Mouse (Mus musculus) kidney, adult 2 months (tissue): ENCODE results near the gene Nol4l. TPM values are rescaled to one million over a fixed set of nuclear protein-coding genes. Genes with fewer than 3 reads are reported as not detected.

ENCODE experiments used
- DNase-seq: peaks from one replicate; pipeline ENCODE4 v3.0.0; 2021
- H3K27ac ChIP-seq: fragments of 200-500 bp; 2 replicates; pipeline ENCODE4 v1.5.1; 2012; ENCODE audit warnings: low read depth, low read length, control low read depth, inconsistent platforms; ENCODE audit not compliant: insufficient read depth
- H3K27me3 ChIP-seq: fragments of 200-500 bp; replicated peaks from 2 replicates; pipeline ENCODE4 v1.6.1; 2012; ENCODE audit warnings: mild to moderate bottlenecking, moderate library complexity, low read length, inconsistent platforms; ENCODE audit not compliant: control insufficient read depth, insufficient read depth
- H3K36me3 ChIP-seq: fragments of 200-500 bp; 2 replicates; pipeline ENCODE4 v1.6.1; 2012; ENCODE audit warnings: mild to moderate bottlenecking, moderate library complexity, low read length, inconsistent platforms; ENCODE audit not compliant: control insufficient read depth, insufficient read depth
- H3K4me1 ChIP-seq: fragments of 200-500 bp; 2 replicates; pipeline ENCODE4 v1.6.1; 2011; ENCODE audit warnings: low read length; ENCODE audit not compliant: control insufficient read depth, insufficient read depth
- H3K4me3 ChIP-seq: fragments of 200-500 bp; 2 replicates; pipeline ENCODE4 v1.5.1; 2011; ENCODE audit warnings: mild to moderate bottlenecking, low read depth, low read length, control low read depth; ENCODE audit not compliant: insufficient read depth
- CTCF ChIP-seq: fragments of 200-500 bp; conservative IDR thresholded peaks from 2 replicates; pipeline ENCODE4 v1.5.1; 2011; ENCODE audit warnings: low read depth, mild to moderate bottlenecking, control low read depth, low read length, moderate library complexity, mixed read lengths; ENCODE audit not compliant: insufficient read depth, insufficient read length
- POLR2A ChIP-seq: fragments of 200-500 bp; IDR thresholded peaks from one replicate; pipeline ENCODE4 v1.6.1; 2011; ENCODE audit warnings: low read depth, low read length, control low read depth
- WGBS: fragments of 180-500 bp; shearing (Covaris S2); methylation state at CpG from one replicate; pipeline ENCODE4 v1.1.7; 2018; 5-methylcytosine and 5-hydroxymethylcytosine counted together
- polyA plus RNA-seq: library from polyadenylated mRNA; depleted of rRNA; stranded (reverse); fragments of >200 nt; gene quantifications from 2 replicates; pipeline ENCODE4 v1.2.3, GENCODE M21; 2012

Nol4l gene
- polyA plus RNA-seq, 1 experiment: 11.9 TPM

GRCm38 (mm10) chr2:153447719-153448118, 82.1 kb downstream of the Nol4l start:
- DNase-seq: no peak
- TF ChIP-seq POLR2A (no peak), CTCF (no peak)
- H3K4me3 ChIP-seq: no peak overlapping the region
- no peaks in the 10 kb centered on the region for H3K27me3 ChIP-seq
- H3K4me1 ChIP-seq: no peaks in the 10 kb centered on the region
- no peaks in the 10 kb centered on the region for H3K36me3 ChIP-seq
- H3K27ac ChIP-seq: no peak overlapping the region
- 86% methylated on average over 3 of the region's 3 CpGs for WGBS

- no peak for DNase-seq
- 29% methylated on average over 4 of the region's 4 CpGs for WGBS
- Histone ChIP-seq H3K27ac (no peak overlapping the region), H3K4me3 (no peak overlapping the region), H3K4me1 (peaks cover 4% of the 10 kb centered on the region; the same call in 1 of the 2 replicates), H3K36me3 (no peaks in the 10 kb centered on the region), H3K27me3 (no peaks in the 10 kb centered on the region)
- TF ChIP-seq POLR2A: no peak
- TF ChIP-seq CTCF: no peak
Measured at GRCm38 (mm10) chr2:153446476-153446875, 83.3 kb downstream of the Nol4l start.

GRCm38 (mm10) chr2:153446017-153446408, 83.8 kb downstream of the Nol4l start:
- TF ChIP-seq POLR2A: no peak
- 0 out of 2 replicates have a peak, but pooled peaks have one; percentile 25 for TF ChIP-seq CTCF
- peak; percentile 80 for DNase-seq
- H3K27ac ChIP-seq: no peak overlapping the region
- no peaks in the 10 kb centered on the region for H3K36me3 ChIP-seq
- H3K4me1 ChIP-seq: peaks cover 7% of the 10 kb centered on the region
- H3K27me3 ChIP-seq: no peaks in the 10 kb centered on the region
- WGBS: under 1% methylated on average over 8 of the region's 8 CpGs
- peak overlapping the region; percentile 94 for H3K4me3 ChIP-seq

DNA sequence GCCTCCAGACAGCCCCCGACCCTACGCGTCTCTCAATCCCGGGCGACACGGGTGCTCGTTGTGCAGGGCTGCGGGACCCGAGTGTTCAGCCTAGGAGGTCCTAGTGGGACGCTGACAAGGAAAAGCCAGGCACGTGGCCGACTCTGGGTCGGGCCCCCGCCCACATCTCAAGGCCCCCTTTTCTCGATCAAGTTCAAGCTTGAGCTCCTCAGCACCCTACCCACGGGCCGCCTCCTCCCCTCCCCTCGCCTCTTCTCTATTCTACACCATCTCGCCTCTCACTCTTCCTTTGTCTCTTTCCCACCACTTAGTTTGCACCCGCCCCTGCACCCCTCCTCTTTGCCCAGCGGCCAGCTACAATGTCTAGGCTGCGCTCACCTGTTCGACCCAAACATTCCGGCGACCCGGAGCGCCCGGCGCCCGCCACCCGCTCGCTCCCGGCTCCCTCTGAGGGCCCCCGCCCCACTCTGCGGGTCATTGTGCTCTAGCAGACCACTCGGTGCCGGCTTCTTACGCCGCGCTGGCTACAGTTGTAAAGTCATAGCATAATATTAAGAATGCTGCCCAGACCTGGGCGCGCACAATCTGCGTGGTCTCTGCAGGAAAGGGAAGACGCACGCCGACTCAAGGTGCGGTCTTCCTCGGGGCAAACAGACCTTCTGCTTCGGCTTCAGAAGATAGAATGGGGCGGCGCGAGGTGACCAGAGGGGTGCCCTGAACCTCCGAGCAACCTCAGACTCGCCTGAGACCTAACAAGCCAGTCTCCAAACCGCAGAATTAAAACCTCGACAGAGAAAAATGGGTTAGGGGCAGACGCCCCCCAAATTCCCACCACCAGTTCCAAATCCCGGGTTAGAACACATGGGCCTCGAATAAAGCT, 84.4 kb downstream of the Nol4l start:
- TF ChIP-seq POLR2A (no peak), CTCF (no peak)
- peak overlapping the region; percentile 66 for H3K27ac ChIP-seq
- H3K4me1 ChIP-seq: peaks cover 14% of the 10 kb centered on the region
- peak overlapping the region; percentile 94 for H3K4me3 ChIP-seq
- H3K36me3 ChIP-seq: no peaks in the 10 kb centered on the region
- no peak for DNase-seq
- no peaks in the 10 kb centered on the region for H3K27me3 ChIP-seq
- WGBS: 1% methylated on average over 59 of the region's 59 CpGs

DNA sequence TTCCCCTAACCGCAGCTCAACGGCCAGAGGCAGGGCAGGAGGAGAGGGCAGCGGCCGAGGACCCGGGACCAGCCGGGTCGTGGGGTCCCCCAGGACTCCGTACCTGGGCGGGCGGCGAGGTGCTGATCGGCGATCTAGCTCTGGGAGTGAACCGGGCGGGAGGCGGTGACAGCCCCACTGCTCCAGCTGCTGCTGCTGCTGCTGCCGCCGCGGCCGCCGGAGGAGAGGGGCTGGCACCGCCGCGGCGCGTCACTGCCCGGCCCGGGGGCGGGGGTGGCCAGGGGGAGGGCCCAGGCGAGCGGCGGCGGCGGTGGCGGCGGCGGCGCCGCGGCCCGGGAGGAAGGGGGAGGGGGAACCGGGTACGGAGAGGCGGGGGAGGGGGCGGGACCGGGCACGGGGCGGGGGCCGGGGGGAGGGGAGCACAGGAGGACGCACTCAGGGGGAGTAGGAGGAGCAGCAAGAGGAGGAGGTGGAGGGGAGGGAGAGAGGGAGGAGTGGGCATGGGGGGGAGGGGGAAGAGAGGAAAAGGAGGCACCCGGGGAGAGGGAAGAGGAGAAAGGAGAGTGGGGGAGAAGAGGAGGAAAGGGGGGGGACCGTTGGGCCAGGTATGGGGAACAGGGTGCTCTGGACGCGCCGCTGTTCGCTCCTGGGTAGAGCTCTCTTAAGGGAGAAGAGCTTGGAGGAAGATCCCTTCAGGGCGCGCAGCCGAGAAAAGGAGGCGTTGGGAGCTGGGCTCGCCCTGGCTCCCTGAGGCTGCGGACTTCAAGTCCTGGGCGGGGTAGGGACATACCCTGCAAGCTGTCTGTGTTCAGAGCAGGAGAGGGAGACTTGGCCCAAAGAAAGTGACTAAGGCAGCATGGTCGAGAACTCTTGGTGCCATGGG, 85.3 kb downstream of the Nol4l start:
- no peaks in the 10 kb centered on the region for H3K36me3 ChIP-seq
- H3K4me3 ChIP-seq: peak overlapping the region; percentile 94
- H3K4me1 ChIP-seq: peaks cover 18% of the 10 kb centered on the region
- H3K27ac ChIP-seq: peak overlapping the region; percentile 75
- WGBS: under 1% methylated on average over 43 of the region's 64 CpGs
- peak; percentile 80 for DNase-seq
- H3K27me3 ChIP-seq: no peaks in the 10 kb centered on the region
- no peak for TF ChIP-seq POLR2A
- no peak for TF ChIP-seq CTCF

DNA sequence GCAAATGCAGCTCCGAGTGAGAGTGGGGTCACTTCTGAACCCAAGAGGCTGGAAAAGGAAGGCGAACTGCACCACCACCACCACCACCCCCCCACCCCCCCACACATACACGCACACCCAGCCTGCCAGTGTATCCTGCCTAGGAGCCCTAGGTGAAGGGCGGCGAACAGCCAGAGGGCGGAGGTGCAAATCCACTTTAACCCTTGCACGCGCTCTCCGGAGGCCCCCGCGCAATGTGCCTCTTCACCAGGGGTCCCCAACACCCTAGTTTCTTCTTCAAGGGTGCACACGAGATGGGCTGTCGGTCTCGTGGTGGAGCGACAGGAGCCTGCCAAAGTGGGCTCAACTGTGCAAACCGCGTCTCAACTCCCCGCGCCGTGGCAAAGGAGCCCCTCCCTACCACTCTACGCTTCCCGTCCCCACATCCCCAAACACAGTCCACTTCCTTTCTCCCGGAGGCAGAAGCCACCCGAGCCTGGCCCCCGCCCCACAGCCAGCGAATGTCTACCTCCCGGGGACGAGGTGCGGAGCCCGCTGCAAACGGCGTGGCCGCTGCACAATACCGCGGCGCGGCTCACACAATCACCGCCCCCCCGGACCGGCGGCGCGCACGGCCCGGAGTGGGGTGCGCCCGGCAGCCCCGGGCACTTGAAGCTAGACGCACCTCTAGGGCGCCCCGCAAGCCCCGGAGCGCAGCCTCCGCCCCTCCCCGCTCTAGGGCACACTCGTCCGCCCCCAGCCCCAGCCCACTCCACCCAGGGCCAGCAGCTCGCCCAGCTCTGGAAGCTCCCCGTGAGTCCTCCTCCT, 86.1 kb downstream of the Nol4l start:
- peak overlapping the region; percentile 94 for H3K4me3 ChIP-seq
- DNase-seq: peak; percentile 50
- TF ChIP-seq POLR2A (no peak), CTCF (no peak)
- H3K36me3 ChIP-seq: no peaks in the 10 kb centered on the region
- H3K27ac ChIP-seq: peak overlapping the region; percentile 75
- no peaks in the 10 kb centered on the region for H3K27me3 ChIP-seq
- 2% methylated on average over 59 of the region's 59 CpGs for WGBS
- H3K4me1 ChIP-seq: peaks cover 18% of the 10 kb centered on the region

- Histone ChIP-seq H3K27me3 (no peaks in the 10 kb centered on the region), H3K36me3 (no peaks in the 10 kb centered on the region), H3K4me3 (no peak overlapping the region; the same call in 1 of the 2 replicates), H3K27ac (no peak overlapping the region), H3K4me1 (peaks cover 19% of the 10 kb centered on the region)
- TF ChIP-seq CTCF (no peak), POLR2A (no peak)
- 42% methylated on average over 5 of the region's 5 CpGs for WGBS
- no peak for DNase-seq
Measured at GRCm38 (mm10) chr2:153442720-153443119, 87.1 kb downstream of the Nol4l start.
